Mouse (Mus musculus) limb, embryonic 15.5 days (tissue): ENCODE measurements around the gene Olfr325. TPM values are rescaled to one million over a fixed set of nuclear protein-coding genes. Genes with fewer than 3 reads are reported as not detected.

ENCODE experiments used
- polyA plus RNA-seq: library from polyadenylated mRNA; unstranded; fragments of >200 nt; fragmentation: Nextera tagmentation; extraction: Ambion mirVana; gene quantifications from 2 replicates; pipeline ENCODE4 v1.2.1, GENCODE M21; 2015

Gene Olfr325
- polyA plus RNA-seq, 1 experiment from 2014 or later: not detected

Other genes with a start within 250 kb of the Olfr325 start
- gene Zfp672, start 247.4 kb upstream of the Olfr325 start, polyA plus RNA-seq: 42.3 and 43.2 TPM in 2 replicates
- gene Sh3bp5l, start 247.0 kb upstream of the Olfr325 start, polyA plus RNA-seq: 36.8 and 39.9 TPM in 2 replicates
- 0.21 TPM in 1 of 2 replicates, not detected in the other for gene Lypd8, start 198.7 kb upstream of the Olfr325 start, polyA plus RNA-seq
- not detected in 2 replicates for gene 1810065E05Rik, start 156.6 kb upstream of the Olfr325 start, polyA plus RNA-seq
- gene Gm12253, start 145.2 kb upstream of the Olfr325 start, polyA plus RNA-seq: not detected in 2 replicates
- gene Lypd9, start 124.8 kb upstream of the Olfr325 start, polyA plus RNA-seq: not detected in 2 replicates
- not detected in 2 replicates for gene Olfr30, start 115.5 kb upstream of the Olfr325 start, polyA plus RNA-seq
- not detected in 2 replicates for gene Olfr332, start 85.2 kb upstream of the Olfr325 start, polyA plus RNA-seq
- not detected in 2 replicates for gene Olfr331, start 75.2 kb upstream of the Olfr325 start, polyA plus RNA-seq
- not detected in 2 replicates for gene Olfr330, start 42.9 kb upstream of the Olfr325 start, polyA plus RNA-seq
- not detected in 2 replicates for gene Olfr329-ps, start 31.3 kb upstream of the Olfr325 start, polyA plus RNA-seq
- not detected in 2 replicates for gene Olfr328, start 22.1 kb upstream of the Olfr325 start, polyA plus RNA-seq
- gene Olfr224, start 7.2 kb upstream of the Olfr325 start, polyA plus RNA-seq: not detected in 2 replicates
- not detected in 2 replicates for gene Olfr324, start 17.4 kb downstream of the Olfr325 start, polyA plus RNA-seq
- gene 2210407C18Rik, start 38.3 kb downstream of the Olfr325 start, polyA plus RNA-seq: not detected in 2 replicates
- not detected in 2 replicates for gene Olfr323, start 52.8 kb downstream of the Olfr325 start, polyA plus RNA-seq
- gene Trim58, start 62.7 kb downstream of the Olfr325 start, polyA plus RNA-seq: not detected in 2 replicates
- not detected in 2 replicates for gene Olfr322, start 81.1 kb downstream of the Olfr325 start, polyA plus RNA-seq
- not detected in 2 replicates for gene Olfr320, start 103.4 kb downstream of the Olfr325 start, polyA plus RNA-seq
- not detected in 2 replicates for gene Olfr319, start 121.4 kb downstream of the Olfr325 start, polyA plus RNA-seq
- gene Olfr318, start 146.3 kb downstream of the Olfr325 start, polyA plus RNA-seq: not detected in 2 replicates
- not detected in 2 replicates for gene Olfr317, start 161.5 kb downstream of the Olfr325 start, polyA plus RNA-seq
- gene Olfr316, start 175.0 kb downstream of the Olfr325 start, polyA plus RNA-seq: not detected in 2 replicates
- gene Olfr315, start 195.5 kb downstream of the Olfr325 start, polyA plus RNA-seq: not detected in 2 replicates
- not detected in 2 replicates for gene Olfr314, start 205.2 kb downstream of the Olfr325 start, polyA plus RNA-seq
- gene Fam183b, start 224.2 kb downstream of the Olfr325 start, polyA plus RNA-seq: not detected in 2 replicates
- not detected in 2 replicates for gene Olfr313, start 237.3 kb downstream of the Olfr325 start, polyA plus RNA-seq